Mouse (Mus musculus): Measurements from ENCODE around the gene Cd82. TPM values are rescaled to one million over a fixed set of nuclear protein-coding genes. Genes with fewer than 3 reads are reported as not detected.

The Cd82 gene
- polyA plus RNA-seq, 1 experiment from 2014 or later = 23.9 TPM

- Histone ChIP-seq H3K27me3 (no peaks in the 10 kb centered on the region), H3K27ac (replicated peaks) (peak overlapping the region; percentile 61), H3K4me2 (no peak overlapping the region), H3K9ac (0 out of 2 replicates have a peak overlapping the region, but pooled peaks have one; percentile 31), H3K9me3 (no peaks in the 10 kb centered on the region), H3K36me3 (no peaks in the 10 kb centered on the region), H3K4me3 (no peak overlapping the region), H3K4me1 (replicated peaks) (peaks cover 29% of the 10 kb centered on the region)
- ATAC-seq (ENCODE audit: low read depth) = peak; percentile 63
- WGBS = 29% methylated on average over 11 of the region's 11 CpGs
These were observed 72.6 kb downstream of the Cd82 start for GRCm38 (mm10) chr2:93390170-93390926.

- Histone ChIP-seq H3K36me3 (no peaks in the 10 kb centered on the region), H3K9me3 (no peaks in the 10 kb centered on the region), H3K4me1 (replicated peaks) (peaks cover 41% of the 10 kb centered on the region), H3K4me3 (no peak overlapping the region), H3K27me3 (no peaks in the 10 kb centered on the region), H3K9ac (no peak overlapping the region), H3K27ac (replicated peaks) (no peak overlapping the region), H3K4me2 (no peak overlapping the region)
- 68% methylated on average over 4 of the region's 4 CpGs for WGBS
- no peak for ATAC-seq (ENCODE audit: low read depth)
These were observed 76.0 kb downstream of the Cd82 start for GRCm38 (mm10) chr2:93386958-93387357.

GRCm38 (mm10) chr2:93383831-93384230 lies 79.1 kb downstream of the Cd82 start:
- Histone ChIP-seq H3K4me3 (no peak overlapping the region), H3K27me3 (no peaks in the 10 kb centered on the region), H3K4me1 (replicated peaks) (peaks cover 23% of the 10 kb centered on the region), H3K4me2 (no peak overlapping the region), H3K36me3 (no peaks in the 10 kb centered on the region), H3K9ac (no peak overlapping the region), H3K9me3 (no peaks in the 10 kb centered on the region), H3K27ac (replicated peaks) (no peak overlapping the region)
- ATAC-seq (ENCODE audit: low read depth) = no peak
- WGBS = 63% methylated on average over 5 of the region's 5 CpGs

DNA sequence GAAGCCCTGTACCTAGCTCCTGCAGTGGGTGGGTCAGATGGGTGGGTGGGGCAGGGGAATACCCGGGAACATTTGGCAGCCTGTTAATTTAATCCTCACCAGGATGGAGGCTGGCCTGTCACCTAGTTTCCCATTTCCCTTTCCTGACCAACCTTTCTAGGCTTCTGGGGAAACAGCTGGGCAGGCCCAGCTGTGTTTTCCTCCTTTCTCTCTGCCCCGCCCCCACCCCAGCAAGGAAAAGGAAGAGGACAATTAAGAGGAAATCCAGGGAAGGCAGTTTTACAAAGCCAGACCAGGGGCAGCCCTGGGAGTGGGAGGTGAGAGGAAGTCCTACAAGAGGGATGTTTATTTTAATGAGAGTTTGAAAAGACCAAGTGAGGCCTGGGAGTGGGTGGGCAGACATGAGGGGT lies 82.3 kb downstream of the Cd82 start:
- no peaks in the 10 kb centered on the region for H3K36me3 ChIP-seq
- no peak overlapping the region for H3K9ac ChIP-seq
- no peaks in the 10 kb centered on the region for H3K27me3 ChIP-seq
- 0 out of 2 replicates have a peak overlapping the region, but pooled peaks have one; percentile 3 for H3K27ac ChIP-seq (replicated peaks)
- H3K4me1 ChIP-seq (replicated peaks) = peaks cover 39% of the 10 kb centered on the region
- H3K4me3 ChIP-seq = no peak overlapping the region
- H3K4me2 ChIP-seq = no peak overlapping the region
- 33% methylated on average over 2 of the region's 2 CpGs for WGBS
- no peak for ATAC-seq (ENCODE audit: low read depth)
- H3K9me3 ChIP-seq = no peaks in the 10 kb centered on the region; the same call in 1 of the 2 replicates

GRCm38 (mm10) chr2:93377797-93378196 lies 85.1 kb downstream of the Cd82 start:
- Histone ChIP-seq H3K9ac (no peak overlapping the region), H3K27me3 (no peaks in the 10 kb centered on the region), H3K36me3 (no peaks in the 10 kb centered on the region), H3K27ac (replicated peaks) (peak overlapping the region; percentile 67), H3K9me3 (no peaks in the 10 kb centered on the region; the same call in 1 of the 2 replicates), H3K4me1 (replicated peaks) (peaks cover 34% of the 10 kb centered on the region), H3K4me3 (no peak overlapping the region), H3K4me2 (peak overlapping the region; percentile 9; the same call in 1 of the 2 replicates)
- WGBS = 37% methylated on average over 15 of the region's 15 CpGs
- no peak for ATAC-seq (ENCODE audit: low read depth)

DNA sequence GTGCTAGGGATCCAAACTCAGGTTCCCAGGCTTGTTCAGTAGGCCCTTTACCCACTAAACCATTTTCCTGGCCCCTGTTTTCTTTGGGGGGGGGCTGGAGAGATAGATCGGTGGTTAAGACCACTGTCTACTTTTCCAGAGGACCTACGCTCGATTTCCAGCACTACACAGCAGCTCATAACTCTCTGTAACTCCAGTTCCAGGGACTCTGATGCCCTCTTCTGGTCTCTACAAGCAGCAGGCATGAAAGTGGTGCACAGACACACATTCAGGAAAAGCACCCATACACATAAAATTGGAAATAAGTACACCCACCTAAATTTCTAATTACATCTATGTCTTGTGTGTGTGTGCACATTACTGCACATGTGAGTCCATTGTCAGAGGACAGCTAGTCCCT lies 85.8 kb downstream of the Cd82 start:
- H3K4me2 ChIP-seq = peak overlapping the region; percentile 9; the same call in 1 of the 2 replicates
- H3K4me3 ChIP-seq = no peak overlapping the region
- ATAC-seq (ENCODE audit: low read depth) = no peak
- H3K4me1 ChIP-seq (replicated peaks) = peaks cover 30% of the 10 kb centered on the region
- H3K27me3 ChIP-seq = no peaks in the 10 kb centered on the region
- WGBS = 92% methylated on average over 3 of the region's 3 CpGs
- H3K9ac ChIP-seq = no peak overlapping the region
- H3K36me3 ChIP-seq = no peaks in the 10 kb centered on the region
- 0 out of 2 replicates have a peak overlapping the region, but pooled peaks have one; percentile 67 for H3K27ac ChIP-seq (replicated peaks)
- H3K9me3 ChIP-seq = no peaks in the 10 kb centered on the region; the same call in 1 of the 2 replicates

DNA sequence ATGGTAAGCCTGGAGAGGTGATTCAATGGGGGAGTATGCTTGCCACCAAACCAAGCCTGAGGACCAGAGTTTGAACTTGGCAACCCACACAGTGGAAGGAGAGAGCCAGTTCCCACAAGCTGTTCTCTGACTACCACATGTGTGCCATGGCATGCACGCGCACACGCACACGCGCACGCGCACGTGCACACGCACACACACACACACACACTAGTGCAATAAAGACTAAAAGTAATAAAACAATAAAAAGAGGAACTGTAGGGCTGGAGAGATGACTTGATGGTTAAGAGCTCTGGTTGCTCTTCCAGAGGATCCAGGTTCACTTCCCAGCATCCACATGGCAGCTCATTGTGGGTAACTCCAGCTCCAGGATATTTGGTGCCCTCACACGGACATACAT lies 90.1 kb downstream of the Cd82 start:
- H3K27me3 ChIP-seq = no peaks in the 10 kb centered on the region
- 93% methylated on average over 10 of the region's 10 CpGs for WGBS
- H3K9me3 ChIP-seq = no peaks in the 10 kb centered on the region; the same call in 1 of the 2 replicates
- no peak overlapping the region for H3K27ac ChIP-seq (replicated peaks)
- no peak for ATAC-seq (ENCODE audit: low read depth)
- no peaks in the 10 kb centered on the region for H3K36me3 ChIP-seq
- peaks cover 39% of the 10 kb centered on the region for H3K4me1 ChIP-seq (replicated peaks)
- H3K9ac ChIP-seq = no peak overlapping the region
- H3K4me3 ChIP-seq = no peak overlapping the region
- no peak overlapping the region for H3K4me2 ChIP-seq

- 30% methylated on average over 6 of the region's 6 CpGs for WGBS
- Histone ChIP-seq H3K4me1 (replicated peaks) (peaks cover 40% of the 10 kb centered on the region), H3K27me3 (no peaks in the 10 kb centered on the region), H3K4me3 (no peak overlapping the region), H3K9me3 (no peaks in the 10 kb centered on the region; the same call in 1 of the 2 replicates), H3K4me2 (no peak overlapping the region), H3K9ac (no peak overlapping the region), H3K27ac (replicated peaks) (no peak overlapping the region), H3K36me3 (no peaks in the 10 kb centered on the region)
- ATAC-seq (ENCODE audit: low read depth) = no peak
These were observed 90.8 kb downstream of the Cd82 start for GRCm38 (mm10) chr2:93372097-93372571.

Small RNA genes within 50 kb of the gene (microRNA-seq; reads per million reads assigned to microRNA genes)
- not detected for gene Mir7001

Other genes with a start within 250 kb of the Cd82 start
- gene Tspan18, start 128.6 kb downstream of the Cd82 start, polyA plus RNA-seq (2015; fragmentation: Nextera tagmentation; extraction: Ambion mirVana) = 41.8 and 43.5 TPM in 2 replicates
- gene Gm10803, start 97.4 kb upstream of the Cd82 start, polyA plus RNA-seq (2015; fragmentation: Nextera tagmentation; extraction: Ambion mirVana) = not detected in 2 replicates
- 0.10 and 0.19 TPM in 2 replicates for gene Alx4, start 179.2 kb upstream of the Cd82 start, polyA plus RNA-seq (2015; fragmentation: Nextera tagmentation; extraction: Ambion mirVana)

All from neural tube, embryonic 13.5 days (tissue).